Mouse (Mus musculus) kidney, adult 2 months (tissue): ENCODE measurements at regions not wholly inside any gene's neighbourhood (a gene's known extent, or its start where the extent isn't known, plus 50 kb on each side); places are given as distances from the start of the nearest gene placed in this dataset.

Experiments
- DNase-seq: peaks from one replicate; pipeline ENCODE4 v3.0.0; 2021
- H3K27ac ChIP-seq: fragments of 200-500 bp; 2 replicates; pipeline ENCODE4 v1.5.1; 2012; ENCODE audit warnings: low read depth, low read length, control low read depth, inconsistent platforms; ENCODE audit not compliant: insufficient read depth
- H3K27me3 ChIP-seq: fragments of 200-500 bp; replicated peaks from 2 replicates; pipeline ENCODE4 v1.6.1; 2012; ENCODE audit warnings: mild to moderate bottlenecking, moderate library complexity, low read length, inconsistent platforms; ENCODE audit not compliant: control insufficient read depth, insufficient read depth
- H3K36me3 ChIP-seq: fragments of 200-500 bp; 2 replicates; pipeline ENCODE4 v1.6.1; 2012; ENCODE audit warnings: mild to moderate bottlenecking, moderate library complexity, low read length, inconsistent platforms; ENCODE audit not compliant: control insufficient read depth, insufficient read depth
- H3K4me1 ChIP-seq: fragments of 200-500 bp; 2 replicates; pipeline ENCODE4 v1.6.1; 2011; ENCODE audit warnings: low read length; ENCODE audit not compliant: control insufficient read depth, insufficient read depth
- H3K4me3 ChIP-seq: fragments of 200-500 bp; 2 replicates; pipeline ENCODE4 v1.5.1; 2011; ENCODE audit warnings: mild to moderate bottlenecking, low read depth, low read length, control low read depth; ENCODE audit not compliant: insufficient read depth
- CTCF ChIP-seq: fragments of 200-500 bp; conservative IDR thresholded peaks from 2 replicates; pipeline ENCODE4 v1.5.1; 2011; ENCODE audit warnings: low read depth, mild to moderate bottlenecking, control low read depth, low read length, moderate library complexity, mixed read lengths; ENCODE audit not compliant: insufficient read depth, insufficient read length
- POLR2A ChIP-seq: fragments of 200-500 bp; IDR thresholded peaks from one replicate; pipeline ENCODE4 v1.6.1; 2011; ENCODE audit warnings: low read depth, low read length, control low read depth
- WGBS: fragments of 180-500 bp; shearing (Covaris S2); methylation state at CpG from one replicate; pipeline ENCODE4 v1.1.7; 2018; 5-methylcytosine and 5-hydroxymethylcytosine counted together

DNA sequence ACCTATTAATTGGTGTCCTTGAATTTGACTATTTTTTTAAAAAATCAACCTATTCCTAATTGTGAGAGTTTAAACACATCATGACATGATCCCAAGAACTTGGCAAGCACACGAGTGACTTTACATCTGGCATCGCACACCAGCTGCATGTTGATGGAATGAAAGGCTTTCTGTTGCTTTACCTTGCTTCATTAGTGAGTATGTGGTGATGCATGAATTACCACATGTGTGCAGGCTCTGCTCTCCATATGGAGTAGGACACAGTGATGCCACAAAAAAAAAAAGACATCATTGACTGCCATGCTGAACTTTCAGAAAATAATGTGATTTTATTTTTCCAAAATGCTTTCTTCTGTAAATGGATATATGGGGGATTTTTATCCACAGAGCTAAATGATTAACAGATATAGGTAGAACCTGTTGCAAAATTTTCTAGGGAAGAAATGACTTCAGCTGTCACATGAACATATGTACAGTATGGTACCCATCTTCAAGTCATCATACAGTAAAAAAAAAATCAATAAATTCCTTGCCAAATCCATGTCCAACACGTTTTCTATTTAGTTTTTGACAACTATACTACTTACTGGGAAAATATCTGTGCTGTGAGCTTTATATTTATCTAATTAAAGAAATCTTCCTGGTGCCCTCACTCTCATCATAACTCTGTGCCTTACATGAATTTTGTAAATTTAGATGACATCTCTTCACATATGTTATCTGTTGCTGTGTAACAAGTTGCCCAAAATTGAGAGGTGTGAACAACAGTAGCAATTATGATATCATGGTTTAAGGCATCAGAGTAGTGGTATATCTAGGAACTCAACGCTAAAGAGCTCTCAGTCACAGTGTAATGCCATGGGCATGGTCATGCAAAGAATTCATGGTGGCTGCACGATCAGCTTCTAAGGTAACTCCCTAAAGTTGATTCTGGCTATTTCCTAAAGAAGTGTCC lies 84.0 kb upstream of the Arrdc3 start:
- Histone ChIP-seq H3K27ac (no peak overlapping the region), H3K4me3 (no peak overlapping the region), H3K27me3 (no peaks in the 10 kb centered on the region), H3K36me3 (no peaks in the 10 kb centered on the region), H3K4me1 (no peaks in the 10 kb centered on the region)
- DNase-seq = no peak
- TF ChIP-seq CTCF = no peak
- no peak for TF ChIP-seq POLR2A
- 78% methylated on average over 5 of the region's 5 CpGs for WGBS

DNA sequence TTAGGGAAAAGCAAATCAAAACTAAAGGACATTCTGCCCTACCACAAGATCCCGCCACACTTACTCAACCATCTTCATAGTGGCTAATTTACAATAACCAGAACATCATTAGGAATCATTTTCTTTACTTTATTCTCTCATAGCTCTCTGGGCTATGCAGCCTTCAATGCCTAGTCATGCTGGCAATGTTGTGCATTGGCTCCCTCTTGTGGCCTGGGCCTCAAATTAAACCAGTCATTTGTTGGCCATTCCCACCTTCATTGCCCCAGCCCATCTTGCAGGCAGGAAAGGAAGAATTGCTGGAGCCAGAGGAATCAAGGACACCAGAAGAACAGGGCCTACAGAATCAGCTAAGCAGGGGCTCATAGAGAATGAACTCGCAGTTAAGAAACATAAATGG lies 77.0 kb upstream of the Arrdc3 start:
- TF ChIP-seq CTCF (peak; percentile 68), POLR2A (no peak)
- no peak overlapping the region for H3K4me3 ChIP-seq
- H3K27ac ChIP-seq = no peak overlapping the region
- no peaks in the 10 kb centered on the region for H3K36me3 ChIP-seq
- 57% methylated on average over 2 of the region's 2 CpGs for WGBS
- no peaks in the 10 kb centered on the region for H3K27me3 ChIP-seq
- no peaks in the 10 kb centered on the region for H3K4me1 ChIP-seq
- DNase-seq = peak; percentile 21

DNA sequence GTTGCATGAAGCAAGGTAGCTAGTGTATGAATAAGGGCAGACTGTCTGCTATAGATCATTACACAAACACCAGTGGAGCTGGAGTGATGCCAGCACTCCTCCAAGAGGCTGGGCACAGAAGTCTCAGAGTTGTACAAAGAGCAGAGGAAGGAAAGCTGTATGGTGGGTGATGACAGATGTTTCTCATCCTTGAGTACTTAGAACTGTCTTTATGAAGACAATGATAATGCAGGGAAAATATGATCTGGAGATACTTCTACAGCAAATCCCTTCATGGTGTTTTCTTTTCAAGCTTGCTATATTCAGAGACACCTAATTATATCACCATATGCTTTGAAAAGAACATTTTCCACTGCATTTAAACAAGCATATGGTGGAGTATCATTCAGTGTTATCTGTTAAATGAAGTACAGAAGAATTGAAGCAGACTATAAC lies 56.1 kb upstream of the Arrdc3 start:
- H3K36me3 ChIP-seq = no peaks in the 10 kb centered on the region
- DNase-seq = no peak
- no peak overlapping the region for H3K27ac ChIP-seq
- H3K27me3 ChIP-seq = no peaks in the 10 kb centered on the region
- no peak overlapping the region for H3K4me3 ChIP-seq
- no peaks in the 10 kb centered on the region for H3K4me1 ChIP-seq
- TF ChIP-seq CTCF (no peak), POLR2A (no peak)
